Mouse (Mus musculus) right cerebral cortex, postnatal 10 days (tissue): ENCODE measurements at regions not wholly inside any gene's neighbourhood (a gene's known extent, or its start where the extent isn't known, plus 50 kb on each side); places are given as distances from the start of the nearest gene placed in this dataset.
"Not testable (repeated sequence)": the region's sequence is repeated elsewhere in the genome, so short reads cannot be mapped to it uniquely, and the experiment has no call there.

Experiments
- DNase-seq, 2 experiments: peaks; one replicate each; pipeline ENCODE4 v3.0.0; 2021; ENCODE audit warnings: low spot score in 2 of 2

- no peak for DNase-seq
Observed at GRCm38 (mm10) chr8:56929076-56929475, 378.2 kb downstream of the Fbxo8 start.

DNA sequence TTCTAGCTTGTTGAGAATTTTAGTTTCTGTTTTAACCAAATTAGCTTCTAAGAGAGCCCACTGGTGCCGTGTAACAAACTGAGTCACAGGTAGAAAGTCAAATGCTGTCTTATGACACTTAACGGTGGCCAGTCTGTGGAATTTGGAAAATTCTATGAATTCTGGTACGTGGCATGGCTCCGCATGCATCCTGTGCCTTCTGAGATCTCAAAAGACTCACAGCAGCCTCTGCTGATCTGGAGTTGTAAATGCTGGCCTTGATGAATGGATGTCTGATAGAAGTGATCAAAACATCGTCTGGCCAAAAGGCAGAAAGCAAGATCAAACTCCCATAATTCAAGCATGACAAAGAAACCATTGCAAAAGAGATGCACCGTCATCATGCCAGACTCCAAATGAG is 381.5 kb downstream of the Fbxo8 start:
- DNase-seq: no peak

- DNase-seq: no peak
Observed at GRCm38 (mm10) chr8:56962186-56962585, 358.6 kb upstream of the Hand2 start.

DNA sequence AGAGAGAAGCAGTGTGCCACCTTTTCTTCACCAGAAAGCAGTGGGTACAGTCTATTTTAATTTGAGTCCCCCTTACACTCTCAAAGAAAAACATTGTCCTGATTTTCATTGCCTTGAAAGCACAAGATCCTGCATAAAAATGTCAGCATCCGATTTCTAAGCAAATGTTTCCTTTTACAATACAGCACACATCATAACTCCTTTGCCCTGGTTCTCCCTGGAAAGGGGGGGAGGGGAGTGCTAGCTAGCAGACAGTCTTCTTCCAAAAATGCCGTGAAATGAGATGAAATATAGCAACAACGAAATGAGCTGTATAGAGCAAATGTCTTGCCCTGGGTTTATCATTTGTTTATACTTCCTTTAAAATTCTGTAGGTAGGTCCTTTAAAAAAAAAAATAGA is 350.5 kb upstream of the Hand2 start:
- no peak for DNase-seq

DNA sequence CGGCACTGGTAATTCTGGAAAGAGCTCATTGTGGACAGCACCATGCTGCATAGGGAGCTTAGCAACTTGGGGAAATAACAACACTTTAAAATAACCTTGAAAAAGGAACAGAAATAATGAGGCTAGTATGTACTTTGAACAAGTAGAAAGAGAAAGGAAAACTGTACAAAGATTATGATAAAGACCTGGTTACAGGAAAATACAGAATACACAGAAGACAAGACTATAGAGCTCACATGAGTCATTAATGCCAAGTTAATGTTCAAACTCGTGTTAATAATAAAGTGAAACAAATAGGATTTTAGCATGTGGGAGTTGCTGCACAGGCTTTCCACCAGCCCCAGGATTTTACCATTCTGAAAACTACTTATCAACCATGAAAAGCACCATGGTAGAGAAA is 341.8 kb upstream of the Hand2 start:
- no peak for DNase-seq

DNA sequence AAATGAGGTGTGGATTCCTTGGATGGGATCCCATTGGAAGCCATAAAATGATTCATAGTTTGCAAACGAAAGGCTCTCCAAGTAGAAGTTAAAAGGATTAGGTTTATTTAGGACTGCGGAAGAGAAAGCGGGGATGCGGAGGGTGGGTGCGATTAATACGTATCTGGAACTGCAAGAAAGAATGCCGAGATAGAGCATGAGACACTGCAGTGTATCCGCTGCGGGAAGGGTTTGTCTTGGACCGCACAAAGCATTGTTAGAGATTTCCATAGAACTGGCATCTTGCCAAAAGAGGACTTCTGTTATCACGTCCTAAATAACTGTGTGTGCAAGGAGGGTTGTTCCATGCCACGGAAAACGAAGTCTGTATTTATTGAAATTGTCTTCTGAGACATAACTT is 341.4 kb upstream of the Hand2 start:
- DNase-seq: no peak

DNA sequence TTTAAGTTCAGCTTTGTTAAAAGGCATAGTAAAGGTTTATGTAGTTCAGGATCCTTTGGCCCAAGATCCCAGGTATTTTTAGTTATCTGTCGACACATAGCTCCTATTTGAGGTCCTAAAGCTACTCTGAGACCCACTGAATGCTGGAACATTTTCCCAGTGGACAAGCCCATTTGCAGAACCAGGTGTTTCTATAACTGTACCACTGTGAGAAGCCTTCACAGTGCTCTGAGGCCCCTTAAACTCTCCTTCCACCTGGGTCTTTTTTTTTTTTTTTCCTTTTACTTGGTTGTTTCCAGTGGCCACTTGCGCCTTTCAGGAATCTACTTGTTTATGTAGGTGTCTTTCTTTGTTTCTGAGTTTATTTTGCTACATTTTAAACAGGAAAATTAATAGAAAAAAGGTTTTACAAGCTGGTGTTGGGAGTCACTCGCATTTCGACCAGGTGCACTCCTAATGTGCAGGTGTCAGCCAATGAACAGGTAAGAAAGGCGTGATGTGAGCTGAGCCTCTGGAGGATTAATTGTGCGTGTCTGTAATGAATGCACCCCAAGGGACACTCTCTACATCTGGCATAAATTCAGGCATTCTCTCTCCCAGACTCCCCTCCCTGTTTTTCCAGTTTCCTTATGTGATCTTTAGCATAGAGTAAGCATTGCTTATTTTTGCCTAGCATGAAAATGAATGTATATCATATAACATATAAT is 310.3 kb upstream of the Hand2 start:
- no peak for DNase-seq

- DNase-seq: peak; percentile 23 to 26
Observed at GRCm38 (mm10) chr8:57013813-57014320, 306.9 kb upstream of the Hand2 start.

- no peak for DNase-seq
Observed at GRCm38 (mm10) chr8:57016329-57016728, 304.5 kb upstream of the Hand2 start.

DNA sequence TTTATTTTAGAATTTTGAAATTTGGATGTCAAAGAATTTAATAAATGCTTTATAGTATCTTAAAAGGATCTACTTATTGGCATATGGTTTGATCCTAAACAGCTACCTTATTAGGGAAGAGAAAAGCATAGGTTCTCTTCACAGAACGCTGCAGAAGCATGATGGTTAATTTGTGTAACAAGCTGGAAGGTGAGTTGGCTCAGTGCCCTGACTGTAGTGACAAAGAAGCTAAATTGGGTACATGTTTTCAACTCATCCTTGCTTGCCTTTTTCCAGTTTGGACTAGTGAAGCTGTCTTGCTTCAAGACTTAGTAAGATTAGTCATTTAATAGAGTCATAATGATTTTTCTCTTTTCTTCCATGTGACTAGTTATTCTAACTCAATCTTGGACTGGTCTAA is 292.7 kb upstream of the Hand2 start:
- not testable (repeated sequence) for DNase-seq

GRCm38 (mm10) chr8:57048490-57048889 is 272.3 kb upstream of the Hand2 start:
- DNase-seq: no peak

DNA sequence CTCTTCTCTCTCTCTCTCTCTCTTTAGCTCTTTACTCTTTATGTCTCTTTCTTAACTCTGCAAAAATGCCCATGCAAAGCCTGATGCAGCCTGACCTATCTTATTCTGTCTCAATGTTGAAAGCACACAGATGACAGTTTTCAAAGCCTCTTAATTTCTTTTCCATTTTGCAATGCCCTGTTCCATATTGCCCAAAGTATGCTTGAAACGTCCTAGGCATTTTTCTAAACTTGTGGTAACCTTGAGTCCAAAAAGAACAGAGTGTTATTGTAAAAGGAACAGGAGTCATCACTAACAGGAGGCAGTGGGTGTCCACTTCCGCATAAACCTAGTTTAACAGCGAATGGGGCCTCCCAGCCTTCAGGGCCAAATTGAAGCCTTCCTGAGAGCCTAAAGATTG is 271.9 kb upstream of the Hand2 start:
- no peak for DNase-seq

DNA sequence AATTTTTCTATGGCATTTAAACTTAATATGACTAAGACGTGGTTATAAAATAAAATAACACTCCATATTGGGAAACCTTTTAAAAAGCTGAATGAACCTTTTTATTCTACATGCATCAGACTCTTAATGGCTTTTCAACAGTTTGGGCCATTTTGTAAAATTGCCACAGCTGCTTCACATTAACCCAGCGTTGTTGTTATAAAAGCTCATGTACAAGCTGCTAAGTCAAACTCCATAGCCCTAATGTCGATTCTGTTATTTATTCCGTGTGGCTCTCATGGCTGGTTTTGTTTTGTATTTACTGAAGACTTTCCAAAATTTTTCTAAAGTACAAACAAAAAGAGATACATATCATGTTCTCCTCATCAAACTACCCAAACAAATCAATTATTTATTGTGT is 268.1 kb upstream of the Hand2 start:
- no peak for DNase-seq

DNA sequence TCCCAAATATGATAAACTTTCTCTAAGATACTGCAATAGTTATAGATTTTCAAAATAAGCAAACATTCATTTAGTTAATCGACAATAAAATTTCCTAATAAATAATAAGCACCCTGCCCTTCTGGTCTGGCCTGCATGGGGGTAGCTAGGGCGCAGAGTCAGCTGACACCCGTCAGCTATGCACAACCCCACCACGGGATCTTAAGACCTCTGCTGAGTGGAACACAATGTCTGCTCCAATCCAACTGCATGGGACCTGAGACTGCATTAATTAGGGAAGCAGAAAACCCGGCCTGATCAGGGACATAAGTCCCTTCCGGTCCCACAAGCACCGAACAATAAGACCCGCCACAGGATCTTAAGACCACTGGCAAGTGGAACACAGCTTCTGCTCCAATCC is 243.8 kb upstream of the Hand2 start:
- no peak for DNase-seq

DNA sequence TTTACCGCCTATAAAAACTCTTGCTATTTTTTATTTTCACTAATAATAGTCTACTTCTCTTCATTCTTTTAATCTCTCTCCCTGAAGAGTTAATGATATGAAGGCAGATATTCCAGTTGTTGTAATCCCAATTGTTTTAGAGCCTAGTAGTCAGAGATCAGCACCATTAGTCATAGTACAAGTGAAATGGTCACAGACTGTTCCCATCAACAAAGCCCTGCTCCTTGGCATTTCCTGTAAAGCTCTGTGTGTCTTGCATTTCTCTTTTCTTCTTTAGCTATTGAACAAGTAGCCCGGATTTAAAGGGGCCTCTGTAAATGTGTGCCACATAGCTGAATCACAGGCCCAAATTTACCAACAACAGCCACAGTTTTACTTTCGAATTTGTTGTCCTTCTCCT is 234.0 kb upstream of the Hand2 start:
- no peak for DNase-seq

DNA sequence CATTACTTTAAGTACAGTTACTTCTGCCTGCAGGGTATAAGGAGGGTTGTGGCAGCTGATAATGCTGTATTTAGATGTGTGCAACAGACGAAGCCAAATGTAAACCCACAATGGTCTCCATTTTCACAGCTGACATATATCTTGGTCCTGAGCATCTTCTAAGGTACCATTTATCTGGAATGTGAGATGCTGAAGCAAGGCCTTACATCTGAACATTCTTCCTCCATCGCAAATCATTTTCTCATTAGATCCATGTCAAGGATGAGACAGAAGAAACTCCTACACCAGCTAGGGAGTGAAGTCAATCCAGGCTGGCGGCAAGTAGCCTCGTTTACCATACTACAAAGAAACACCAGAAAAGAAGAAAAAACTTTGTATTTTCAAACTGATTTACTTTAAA is 228.4 kb upstream of the Hand2 start:
- DNase-seq: no peak

DNA sequence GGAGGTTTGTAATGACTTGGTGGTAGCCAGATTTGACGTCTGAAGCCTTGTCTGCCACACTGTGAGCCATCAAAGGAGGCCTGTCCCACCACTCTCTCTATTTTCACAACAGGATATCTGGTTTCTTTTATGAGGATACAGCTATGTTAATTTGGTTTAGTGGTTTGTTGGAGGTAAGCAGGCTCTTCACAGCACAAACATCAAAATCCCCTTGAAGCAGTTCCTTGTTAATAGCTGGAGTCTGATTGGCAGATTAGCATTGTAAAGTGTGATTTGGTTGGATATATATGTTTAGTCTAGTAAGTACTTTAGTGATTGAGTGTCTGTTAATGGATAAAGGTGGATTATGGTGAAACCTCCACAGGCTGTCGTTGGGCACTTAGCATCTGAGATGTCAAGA is 225.6 kb upstream of the Hand2 start:
- DNase-seq: no peak

- not testable (repeated sequence) for DNase-seq
Observed at GRCm38 (mm10) chr8:57110765-57111402, 209.9 kb upstream of the Hand2 start.

DNA sequence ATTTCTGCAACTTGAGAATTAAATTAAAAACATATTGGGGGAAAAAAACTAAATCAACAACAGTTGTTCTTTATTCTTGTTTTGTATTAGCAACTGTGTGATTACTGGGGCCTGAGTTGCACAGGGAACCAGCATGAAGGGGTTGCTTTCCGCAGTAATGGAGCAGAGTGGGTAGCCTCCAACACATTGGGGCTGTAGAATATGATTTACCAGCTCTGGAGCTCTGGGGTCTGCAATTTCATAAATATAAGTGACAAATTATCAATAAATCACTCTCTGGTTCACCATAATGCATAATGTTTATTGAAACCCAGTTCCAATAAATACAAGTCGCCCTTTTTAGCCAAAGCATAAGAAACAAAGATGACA is 209.4 kb upstream of the Hand2 start:
- no peak for DNase-seq

- DNase-seq: no peak
Observed at GRCm38 (mm10) chr8:57113915-57114314, 206.9 kb upstream of the Hand2 start.

- DNase-seq: no peak
Observed at GRCm38 (mm10) chr8:57115303-57115702, 205.5 kb upstream of the Hand2 start.

GRCm38 (mm10) chr8:57134041-57134440 is 186.7 kb upstream of the Hand2 start:
- no peak for DNase-seq

DNA sequence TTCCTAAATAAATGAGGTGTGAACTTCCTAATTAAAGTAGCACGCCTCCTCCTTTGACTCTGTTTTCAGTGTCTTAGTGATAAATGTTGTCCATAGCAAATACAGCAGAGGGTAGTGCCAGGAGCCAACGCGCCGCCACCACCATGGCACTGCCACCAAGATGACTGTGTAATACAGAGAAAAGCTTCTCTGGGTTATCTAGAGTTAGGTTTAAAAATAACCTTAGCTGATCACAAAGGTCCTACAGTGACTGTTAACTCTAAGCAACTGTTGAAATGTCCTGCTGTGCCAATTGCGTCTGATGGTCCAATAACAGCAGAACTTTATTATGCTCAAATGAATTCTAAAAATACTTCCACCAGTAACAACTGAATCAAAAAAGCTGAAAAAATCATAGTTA is 186.1 kb upstream of the Hand2 start:
- DNase-seq: no peak

DNA sequence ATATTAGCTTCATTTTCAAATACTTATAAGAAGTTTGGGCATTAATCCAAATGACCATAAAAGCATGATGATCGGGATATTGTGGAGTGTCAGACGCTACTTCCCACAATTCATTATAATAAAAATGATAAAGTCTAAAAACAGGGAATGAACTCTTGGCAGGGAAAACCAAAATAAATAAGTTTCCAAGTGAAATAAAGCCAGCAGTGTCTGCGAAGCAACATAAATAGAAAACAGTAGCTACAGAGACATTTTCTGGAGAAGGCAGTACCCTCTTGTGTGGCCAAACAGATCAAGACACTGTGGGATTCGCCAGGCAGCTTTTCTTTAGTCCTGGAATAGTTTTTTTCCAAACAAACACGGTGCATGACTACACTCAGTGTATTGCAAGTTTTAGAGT is 172.7 kb upstream of the Hand2 start:
- DNase-seq: no peak
